Mouse (Mus musculus) MEL (cell line): ENCODE measurements around the gene Hpgd. TPM values are rescaled to one million over a fixed set of nuclear protein-coding genes. Genes with fewer than 3 reads are reported as not detected.

Source experiments
- DNase-seq: peaks from one replicate; pipeline ENCODE4 v3.0.0; 2011; ENCODE audit warnings: low read depth, low spot score
- H3K27ac ChIP-seq: 2 replicates; pipeline ENCODE4 v1.5.1; 2012; ENCODE audit warnings: low read depth, mild to moderate bottlenecking, control low read depth, low read length, moderate library complexity; ENCODE audit not compliant: control insufficient read depth
- H3K27me3 ChIP-seq, 2 experiments: fragments of 150-350 bp in 1 of 2; sonication (generic) in 1 of 2; 2 replicates each; pipeline ENCODE4 v1.6.1; 2012; ENCODE audit warnings: low read length in 2 of 2, mild to moderate bottlenecking in 2 of 2, improper control_type of control experiment in 1 of 2, moderate library complexity in 1 of 2; ENCODE audit not compliant: insufficient read depth in 2 of 2, control insufficient read depth in 1 of 2
- H3K36me3 ChIP-seq, 2 experiments: 2 replicates each; pipeline ENCODE4 v1.6.1; 2012 to 2014; ENCODE audit warnings: low read length in 2 of 2, improper control_type of control experiment in 1 of 2, inconsistent platforms in 1 of 2, mild to moderate bottlenecking in 1 of 2; ENCODE audit not compliant: insufficient read depth in 2 of 2, control insufficient read depth in 1 of 2
- H3K4me1 ChIP-seq, 2 experiments: fragments of 150-350 bp in 1 of 2; sonication (generic) in 1 of 2; 2 replicates each; pipeline ENCODE4 v1.6.1; 2012; ENCODE audit warnings: low read length in 2 of 2, improper control_type of control experiment in 1 of 2, mild to moderate bottlenecking in 1 of 2; ENCODE audit not compliant: insufficient read depth in 2 of 2, control insufficient read depth in 1 of 2
- H3K4me3 ChIP-seq, 2 experiments: fragments of 150-350 bp in 1 of 2; sonication (generic) in 1 of 2; 2 replicates each; pipeline ENCODE4 v1.5.1; 2012; ENCODE audit warnings: low read depth in 2 of 2, low read length in 2 of 2, mild to moderate bottlenecking in 2 of 2, moderate library complexity in 2 of 2, control low read depth in 1 of 2, improper control_type of control experiment in 1 of 2; ENCODE audit not compliant: control insufficient read depth in 1 of 2, insufficient read depth in 1 of 2
- H3K79me2 ChIP-seq: 2 replicates; pipeline ENCODE4 v1.6.1; 2012; ENCODE audit warnings: mild to moderate bottlenecking, low read length, moderate library complexity; ENCODE audit not compliant: control insufficient read depth, poor library complexity, insufficient read depth
- H3K9ac ChIP-seq: 2 replicates; pipeline ENCODE4 v1.6.1; 2012; ENCODE audit warnings: low read depth, mild to moderate bottlenecking, control low read depth, low read length, moderate library complexity; ENCODE audit not compliant: control insufficient read depth, poor library complexity, severe bottlenecking
- H3K9me3 ChIP-seq: fragments of 150-350 bp; sonication (generic); replicated peaks from 2 replicates; pipeline ENCODE4 v1.6.1; 2012; ENCODE audit warnings: mild to moderate bottlenecking, low read length, improper control_type of control experiment, moderate library complexity; ENCODE audit not compliant: insufficient read depth
- E2F4 ChIP-seq: IDR thresholded peaks from 2 replicates; pipeline ENCODE4 v1.6.1; 2011; ENCODE audit warnings: low read depth, low read length, improper control_type of control experiment, borderline replicate concordance
- ETS1 ChIP-seq: IDR thresholded peaks from 2 replicates; pipeline ENCODE4 v1.6.1; 2012; ENCODE audit warnings: low read depth, mild to moderate bottlenecking, inconsistent platforms, low read length, improper control_type of control experiment, moderate library complexity
- GABPA ChIP-seq: IDR thresholded peaks from 2 replicates; pipeline ENCODE4 v1.6.1; 2012; ENCODE audit warnings: low read depth, mild to moderate bottlenecking, inconsistent platforms, low read length, improper control_type of control experiment, moderate library complexity
- HCFC1 ChIP-seq: IDR thresholded peaks from 2 replicates; pipeline ENCODE4 v1.6.1; 2012; ENCODE audit warnings: low read depth, mild to moderate bottlenecking, inconsistent platforms, low read length, improper control_type of control experiment, moderate library complexity
- MAZ ChIP-seq: IDR thresholded peaks from 2 replicates; pipeline ENCODE4 v1.6.1; 2012; ENCODE audit warnings: low read depth, mild to moderate bottlenecking, inconsistent platforms, low read length, improper control_type of control experiment
- MXI1 ChIP-seq: IDR thresholded peaks from 2 replicates; pipeline ENCODE4 v1.6.1; 2011; ENCODE audit warnings: mild to moderate bottlenecking, low read depth, low read length, improper control_type of control experiment
- NELFE ChIP-seq: IDR thresholded peaks from 2 replicates; pipeline ENCODE4 v1.6.1; 2011; ENCODE audit warnings: low read depth, low read length, improper control_type of control experiment
- NRF1 ChIP-seq: IDR thresholded peaks from 2 replicates; pipeline ENCODE4 v1.6.1; 2014; ENCODE audit warnings: low read depth, mild to moderate bottlenecking, inconsistent platforms, low read length, improper control_type of control experiment, moderate library complexity; ENCODE audit not compliant: poor library complexity, insufficient read depth, severe bottlenecking
- SMC3 ChIP-seq: IDR thresholded peaks from 2 replicates; pipeline ENCODE4 v1.6.1; 2011; ENCODE audit warnings: low read depth, low read length, improper control_type of control experiment
- TAL1 ChIP-seq: IDR thresholded peaks from 2 replicates; pipeline ENCODE4 v1.6.1; 2012; ENCODE audit warnings: mild to moderate bottlenecking, inconsistent platforms, low read length, moderate library complexity, mixed read lengths
- TCF12 ChIP-seq: IDR thresholded peaks from 2 replicates; pipeline ENCODE4 v1.6.1; 2014; ENCODE audit warnings: low read depth, mild to moderate bottlenecking, inconsistent platforms, low read length, improper control_type of control experiment, moderate library complexity
- USF1 ChIP-seq: IDR thresholded peaks from 2 replicates; pipeline ENCODE4 v1.6.1; 2014; ENCODE audit warnings: low read depth, mild to moderate bottlenecking, inconsistent platforms, low read length, improper control_type of control experiment, moderate library complexity
- USF2 ChIP-seq, 2 experiments: IDR thresholded peaks; 2 replicates each; pipeline ENCODE4 v1.6.1; 2011 to 2012; ENCODE audit warnings: improper control_type of control experiment in 2 of 2, low read length in 2 of 2, borderline replicate concordance in 1 of 2, inconsistent platforms in 1 of 2, low read depth in 1 of 2, mild to moderate bottlenecking in 1 of 2; ENCODE audit not compliant: insufficient read depth in 1 of 2
- ZC3H11A ChIP-seq: IDR thresholded peaks from 2 replicates; pipeline ENCODE4 v1.6.1; 2012; ENCODE audit warnings: low read depth, mild to moderate bottlenecking, inconsistent platforms, low read length, improper control_type of control experiment
- ZNF384 ChIP-seq: IDR thresholded peaks from 2 replicates; pipeline ENCODE4 v1.6.1; 2012; ENCODE audit warnings: low read depth, mild to moderate bottlenecking, inconsistent platforms, low read length, improper control_type of control experiment
- polyA plus RNA-seq, 2 experiments: library from polyadenylated mRNA; stranded (reverse) in 1 of 2; unstranded in 1 of 2; fragments of >175 nt in 1 of 2; fragments of >200 nt in 1 of 2; gene quantifications; 2 replicates each; pipeline versions ENCODE4 v1.2.1 to v1.2.4; 2012; ENCODE audit warnings: low replicate concordance in 2 of 2, low read depth in 1 of 2; ENCODE audit not compliant: insufficient read length in 2 of 2, insufficient read depth in 1 of 2, missing spikeins in 1 of 2
- total RNA-seq: library from RNA; depleted of rRNA; stranded (reverse); fragments of 300-350 nt; gene quantifications from 2 replicates; pipeline ENCODE4 v1.2.3, GENCODE M21; 2012

The Hpgd gene
- total and polyA plus RNA-seq, 3 experiments: not detected

DNA sequence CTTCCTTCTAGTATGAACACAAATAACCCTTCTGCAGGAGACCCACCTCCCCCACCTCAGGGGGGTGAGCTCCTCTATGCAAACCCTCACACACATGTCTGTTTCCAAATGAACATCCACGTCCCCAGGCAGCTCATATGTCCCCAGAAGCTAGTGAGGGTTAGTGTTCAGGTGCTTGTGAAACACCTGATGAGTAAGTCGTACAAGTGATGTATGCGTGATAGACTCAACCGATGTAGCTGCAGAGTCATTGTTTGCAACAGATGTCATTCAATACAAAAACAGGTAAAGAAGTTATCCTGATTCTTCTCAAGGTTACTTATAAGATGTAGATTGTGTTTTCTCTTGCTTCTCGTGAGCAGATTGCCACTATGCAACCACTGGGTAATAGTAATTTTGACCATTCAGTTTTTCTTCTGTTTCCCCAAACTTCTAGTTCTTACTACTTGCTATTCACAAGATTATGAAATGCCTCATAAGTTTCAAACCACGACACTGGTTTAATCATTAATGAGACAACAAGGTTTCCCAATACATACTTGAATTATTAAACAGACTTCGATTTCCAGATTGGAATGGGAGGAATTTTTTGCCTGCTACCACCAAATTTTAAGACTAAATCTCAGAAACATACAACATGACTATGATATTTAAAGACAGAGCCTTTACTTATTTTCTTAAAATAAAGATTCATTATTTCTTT is 6.9 kb upstream of the Hpgd start:
- no peak overlapping the region for H3K9ac ChIP-seq
- no peak for DNase-seq
- TF ChIP-seq ZC3H11A: no peak
- TF ChIP-seq USF2 (IDR thresholded peaks at IDR 0.05; ENCODE audit: borderline replicate concordance in 1 of 2, insufficient read depth in 1 of 2, low read depth in 1 of 2, low read length in 2 of 2): no peak
- TF ChIP-seq TCF12: no peak
- no peak for TF ChIP-seq ZNF384
- TF ChIP-seq TAL1: no peak
- no peak for TF ChIP-seq SMC3
- TF ChIP-seq GABPA: no peak
- TF ChIP-seq MAZ: no peak
- no peaks in the 10 kb centered on the region for H3K9me3 ChIP-seq
- no peak overlapping the region for H3K4me3 ChIP-seq
- no peaks in the 10 kb centered on the region for H3K36me3 ChIP-seq
- H3K27me3 ChIP-seq: no peaks in the 10 kb centered on the region
- H3K27ac ChIP-seq: no peak overlapping the region
- no peaks in the 10 kb centered on the region for H3K79me2 ChIP-seq
- no peaks in the 10 kb centered on the region for H3K4me1 ChIP-seq

DNA sequence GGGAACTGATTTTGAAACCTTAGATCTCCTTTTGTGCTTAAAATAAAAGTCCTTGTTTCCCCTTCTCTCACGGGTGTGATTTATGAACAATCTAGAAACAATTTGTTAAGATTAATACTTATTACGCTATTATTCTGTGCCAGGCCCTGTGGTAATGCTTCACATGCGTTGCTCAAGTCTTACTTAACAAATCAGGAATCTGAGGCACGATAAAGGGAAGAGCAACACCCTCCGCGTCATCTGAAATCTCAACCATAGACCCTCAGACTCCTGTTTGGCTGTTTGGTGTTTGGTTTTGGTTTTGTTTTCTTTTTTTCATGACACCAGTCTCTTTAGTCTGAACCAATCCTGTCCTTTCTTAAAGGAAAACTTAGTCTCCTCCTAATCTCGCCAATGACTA is 2.1 kb upstream of the Hpgd start:
- no peaks in the 10 kb centered on the region for H3K9me3 ChIP-seq
- no peak overlapping the region for H3K27ac ChIP-seq
- H3K9ac ChIP-seq: no peak overlapping the region
- H3K36me3 ChIP-seq: no peaks in the 10 kb centered on the region
- no peaks in the 10 kb centered on the region for H3K4me1 ChIP-seq
- H3K79me2 ChIP-seq: no peaks in the 10 kb centered on the region
- TF ChIP-seq MAZ (no peak), USF1 (no peak), TCF12 (no peak), ETS1 (no peak), NELFE (no peak), E2F4 (no peak), MXI1 (no peak), NRF1 (no peak)
- no peaks in the 10 kb centered on the region for H3K27me3 ChIP-seq
- DNase-seq: no peak
- no peak overlapping the region for H3K4me3 ChIP-seq

DNA sequence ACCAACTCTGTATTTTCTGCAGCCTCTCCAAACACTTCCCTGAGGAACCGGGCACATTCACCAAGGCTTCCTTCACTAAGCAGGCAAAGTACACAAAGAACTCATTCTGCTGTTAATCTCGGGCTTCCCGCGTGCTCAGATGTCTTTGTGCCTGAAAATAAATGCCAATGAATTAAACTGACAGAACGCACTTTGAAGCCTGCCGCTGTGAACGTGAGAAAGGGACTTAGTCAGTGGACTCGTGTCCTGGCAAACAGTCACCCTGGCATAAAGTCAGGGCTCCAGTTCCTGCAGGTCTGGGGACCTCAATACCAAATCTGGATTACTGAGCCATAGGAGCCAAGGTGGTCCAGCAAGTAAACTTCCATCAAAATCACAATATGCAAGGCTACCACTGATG is 905 bp upstream of the Hpgd start:
- Histone ChIP-seq H3K79me2 (no peaks in the 10 kb centered on the region), H3K9ac (no peak overlapping the region), H3K4me1 (no peaks in the 10 kb centered on the region), H3K9me3 (no peaks in the 10 kb centered on the region), H3K27me3 (no peaks in the 10 kb centered on the region), H3K36me3 (no peaks in the 10 kb centered on the region), H3K27ac (no peak overlapping the region), H3K4me3 (no peak overlapping the region)
- TF ChIP-seq NELFE (no peak), TAL1 (no peak), NRF1 (no peak), HCFC1 (no peak)
- no peak for DNase-seq
